Mouse (Mus musculus) left cerebral cortex, postnatal 10 days (tissue): ENCODE results near the gene Dnm2. TPM values are rescaled to one million over a fixed set of nuclear protein-coding genes. Genes with fewer than 3 reads are reported as not detected.

Source experiments
- DNase-seq, 2 experiments: peaks; one replicate each; pipeline ENCODE4 v3.0.0; 2021 to 2022; ENCODE audit warnings: low spot score in 2 of 2, mixed read lengths in 1 of 2; ENCODE audit errors: extremely low spot score in 1 of 2
- intact Hi-C: fragments of 180-260 bp; cut with DNase I; formaldehyde crosslinking; loops from one replicate; pipeline ENCODE4 v1.15.1; 2025
- total RNA-seq, 2 experiments: library from RNA; stranded (reverse); gene quantifications; 2 replicates each; pipeline ENCODE4 v1.2.3; 2021

Dnm2 gene
- total RNA-seq, 2 experiments from 2014 or later, result 60.1 to 66.9 TPM

DNA sequence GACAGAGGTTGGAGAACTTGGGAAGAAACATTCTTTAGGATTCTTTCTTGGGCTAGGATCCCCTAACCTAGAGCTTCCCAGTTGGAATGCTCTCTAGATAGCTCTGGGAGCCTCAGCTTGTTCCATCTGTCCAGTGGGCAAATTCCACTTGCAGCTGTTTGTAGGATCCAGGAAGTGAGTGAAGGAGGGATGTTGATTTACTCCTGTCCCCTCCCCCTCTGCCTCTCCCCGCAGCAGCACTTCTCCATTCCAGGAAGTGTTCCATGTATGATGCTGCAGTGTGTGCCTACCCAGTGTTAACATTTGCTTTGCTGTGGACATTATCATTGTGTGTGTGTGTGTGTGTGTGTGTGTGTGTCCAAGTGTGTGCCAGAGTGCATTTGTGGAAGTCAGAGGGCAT, 1.3 kb downstream of the Dnm2 start:
- intact Hi-C loops, result loop anchor here (5.0 kb wide), 1 partner anchor 36 kb away; no protein-coding TSS in a partner anchor
- DNase-seq, result no peak

DNA sequence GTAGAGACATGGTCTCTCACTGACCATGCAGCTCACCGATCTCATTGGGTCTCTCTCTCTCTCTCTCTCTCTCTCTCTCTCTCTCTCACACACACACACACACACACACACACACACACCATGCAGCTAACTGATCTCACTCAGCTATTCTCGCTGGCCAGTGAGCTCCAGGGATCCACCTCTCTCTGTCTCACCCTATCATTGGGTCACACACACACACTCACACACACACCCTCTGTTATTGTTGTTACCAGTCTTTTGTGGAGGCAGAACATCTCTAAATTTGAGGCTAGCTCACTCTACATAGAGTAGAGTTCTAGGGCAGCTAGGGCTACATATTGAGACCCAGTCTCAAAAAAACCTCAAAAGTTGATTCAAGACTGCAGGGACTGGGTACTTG, 1.8 kb downstream of the Dnm2 start:
- DNase-seq, result no peak
- intact Hi-C loops, result loop anchor here (5.0 kb wide), 1 partner anchor 36 kb away; no protein-coding TSS in a partner anchor

DNA sequence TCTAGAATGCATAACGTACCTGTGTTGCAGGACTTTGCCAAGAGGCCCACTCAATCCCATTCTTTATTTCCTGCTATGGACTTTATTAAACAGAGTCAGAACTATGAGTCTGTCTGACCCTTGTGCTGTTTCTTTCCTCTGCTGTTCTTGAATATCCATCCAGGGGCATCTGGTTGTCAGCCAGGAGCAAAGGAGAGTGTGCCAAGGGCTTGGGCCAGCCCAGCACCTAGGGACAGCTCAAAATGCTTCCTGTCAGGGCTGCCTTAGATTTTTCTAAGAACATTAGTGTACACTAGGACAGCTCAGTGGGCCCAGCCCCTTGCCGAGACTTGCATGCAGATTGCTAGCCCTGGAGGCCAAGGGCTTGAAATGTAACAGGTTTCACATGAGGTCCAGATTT, 3.1 kb downstream of the Dnm2 start:
- no peak for DNase-seq
- intact Hi-C loops, result loop anchor here (5.0 kb wide), 1 partner anchor 35 kb away; no protein-coding TSS in a partner anchor

DNA sequence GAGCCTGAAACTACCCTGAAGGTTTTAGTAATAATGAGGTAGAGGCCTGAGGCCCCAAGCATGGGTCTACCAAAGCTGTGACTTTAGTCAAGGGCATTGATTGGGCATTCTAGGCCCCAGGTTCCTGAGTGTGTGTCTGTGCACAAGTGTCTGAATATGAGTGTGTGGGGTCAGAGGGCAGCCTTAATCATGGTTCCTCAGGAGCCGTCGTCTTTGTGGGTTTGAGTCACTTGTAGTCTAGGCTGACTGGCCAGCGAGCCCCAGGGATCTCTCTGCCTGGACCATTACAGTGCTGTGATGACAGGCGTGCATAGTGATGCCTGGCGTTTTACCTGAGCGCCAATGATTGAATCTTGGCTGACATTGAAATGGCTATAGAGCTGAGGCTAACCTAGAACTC, 3.5 kb downstream of the Dnm2 start:
- no peak for DNase-seq
- intact Hi-C loops, result loop anchor here (5.0 kb wide), 1 partner anchor 34 kb away; no protein-coding TSS in a partner anchor

DNA sequence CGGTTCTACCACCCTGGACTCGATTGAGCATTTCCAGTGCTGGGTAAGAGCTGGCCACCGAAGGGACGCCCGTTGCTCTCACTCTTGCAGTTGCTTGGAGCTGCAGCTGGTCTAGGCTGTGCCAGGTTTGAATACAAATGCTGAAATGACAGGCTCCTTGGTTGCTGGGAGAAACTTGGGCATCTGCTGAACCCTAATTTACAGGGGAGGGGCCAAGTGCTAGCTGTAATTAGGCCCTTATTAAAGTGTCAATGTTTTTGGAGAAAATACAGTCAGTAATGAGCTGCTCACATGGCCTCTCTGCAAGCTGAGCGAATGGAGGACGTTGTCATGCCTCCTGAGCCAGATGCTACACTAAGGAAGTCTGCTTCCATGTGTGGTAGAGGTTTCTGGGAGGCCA, 6.0 kb downstream of the Dnm2 start:
- intact Hi-C loops, result no loop called here
- DNase-seq, result no peak

DNA sequence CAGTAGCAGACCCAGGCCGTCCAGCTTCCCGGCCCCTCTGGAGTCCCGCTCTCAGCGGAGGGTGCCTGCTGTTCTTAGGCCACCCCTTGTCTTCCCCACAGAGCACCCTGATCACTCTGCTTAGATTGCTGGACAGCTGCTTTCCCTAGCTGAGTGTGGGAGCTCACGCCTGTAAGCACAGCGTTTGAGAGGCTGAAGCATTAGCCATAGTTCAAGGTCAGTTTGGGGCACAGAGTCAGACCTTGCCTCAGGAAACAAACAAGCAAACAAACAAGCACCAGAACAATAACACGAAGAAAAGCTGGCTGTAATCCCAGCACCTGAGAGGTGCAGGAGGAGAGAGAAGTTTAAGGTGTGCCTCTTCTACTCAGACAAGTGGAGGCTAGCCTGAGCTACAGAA, 7.4 kb downstream of the Dnm2 start:
- no peak for DNase-seq
- intact Hi-C loops, result no loop called here

DNA sequence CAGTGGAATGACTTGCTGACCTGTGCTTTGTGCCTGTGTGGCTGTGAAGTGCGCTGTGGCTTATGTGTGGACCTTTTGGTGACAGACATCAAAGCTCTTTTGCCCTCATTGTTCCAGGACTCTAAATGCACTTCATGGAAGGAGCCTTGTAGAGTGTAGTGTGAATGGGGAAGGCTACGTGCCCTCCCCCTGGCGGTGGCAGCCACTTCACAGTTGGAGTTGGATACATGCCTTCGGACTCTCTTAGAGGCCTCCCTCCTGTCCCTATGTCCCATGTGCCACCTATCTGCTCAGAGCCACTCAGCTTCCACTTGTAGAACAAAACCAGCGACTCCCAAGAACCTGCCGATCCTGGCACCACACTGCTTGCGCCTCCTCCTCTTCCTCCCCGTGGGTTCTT, 9.1 kb downstream of the Dnm2 start:
- DNase-seq, result no peak
- intact Hi-C loops, result no loop called here

DNA sequence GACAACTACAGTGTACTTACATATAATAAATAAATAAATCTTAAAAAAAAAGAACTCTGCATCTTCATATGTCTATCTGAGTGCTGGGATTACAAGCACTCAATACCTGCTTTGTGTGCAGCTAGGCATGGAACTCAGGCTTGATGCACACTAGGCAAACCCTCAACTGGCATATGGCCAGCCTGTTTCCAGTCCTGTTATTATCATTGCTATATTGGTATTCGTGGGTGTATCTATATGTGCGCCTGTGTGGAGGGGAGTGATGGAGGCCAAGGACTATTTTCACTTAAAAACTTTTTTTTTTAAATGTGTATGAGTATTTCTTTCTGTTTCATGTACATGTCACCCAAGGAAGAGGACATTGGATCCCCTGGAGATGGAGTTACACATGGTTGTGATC, 9.7 kb downstream of the Dnm2 start:
- intact Hi-C loops, result no loop called here
- no peak for DNase-seq

DNA sequence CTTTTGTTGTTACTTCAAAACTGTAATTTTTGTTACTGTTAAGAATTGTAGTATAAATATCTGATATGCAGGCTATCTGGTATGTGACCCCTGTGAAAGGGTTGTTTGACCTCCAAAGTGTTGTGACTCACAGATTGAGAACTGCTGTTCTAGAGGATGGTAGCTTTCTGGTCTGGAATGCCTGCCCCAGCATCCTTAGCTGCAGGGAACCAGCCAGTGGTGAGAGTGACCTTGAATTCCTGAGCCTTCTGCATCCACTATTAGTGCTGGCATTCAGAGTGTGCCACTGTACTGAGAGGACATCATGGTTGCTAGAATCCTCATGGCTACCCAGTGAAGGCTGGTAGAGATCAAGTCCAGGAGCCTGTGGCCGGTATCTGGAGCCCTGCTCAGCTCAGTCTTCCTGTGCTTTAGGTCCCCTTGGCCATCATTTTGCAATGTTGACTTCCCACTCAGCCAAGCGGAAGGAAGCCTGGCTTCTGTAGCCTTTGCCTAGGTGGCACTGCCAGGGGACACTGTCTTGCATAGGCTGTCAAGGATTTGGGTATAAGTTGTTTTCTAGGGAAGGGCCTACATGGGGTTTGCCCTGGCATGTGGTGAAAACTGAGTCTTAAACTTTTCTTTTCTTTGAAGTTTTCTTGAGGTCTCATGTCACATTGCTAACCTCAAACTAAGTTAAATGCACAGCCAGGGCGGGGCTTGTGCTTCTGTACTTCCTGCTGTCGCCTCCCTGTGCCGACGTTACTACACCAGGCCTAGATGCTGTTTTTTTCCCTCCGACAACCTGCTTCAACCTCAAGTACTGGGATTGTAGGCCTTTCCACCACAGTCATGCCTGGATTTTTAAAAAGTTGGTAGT, 11.3 kb downstream of the Dnm2 start:
- no peak for DNase-seq
- intact Hi-C loops, result no loop called here

DNA sequence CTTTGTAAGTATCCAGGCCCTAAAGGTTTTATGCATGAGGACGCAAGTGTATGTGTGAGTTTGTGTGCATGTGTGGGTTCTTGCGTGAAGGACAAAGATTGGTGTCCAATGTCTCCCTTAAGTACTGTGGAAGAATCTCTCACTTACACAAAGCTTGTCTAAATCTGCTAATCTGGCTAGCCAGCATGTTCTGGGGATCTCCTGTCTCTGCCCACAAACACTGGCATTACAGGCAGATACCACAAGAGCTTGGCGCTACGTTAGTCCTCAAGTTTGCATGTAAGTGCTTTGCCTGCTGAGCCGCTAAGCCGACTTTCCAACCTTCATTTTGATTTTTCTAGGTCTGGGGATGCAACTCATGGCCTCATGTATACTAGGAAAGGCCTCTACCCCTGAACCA, 12.9 kb downstream of the Dnm2 start:
- intact Hi-C loops, result no loop called here
- DNase-seq, result no peak

DNA sequence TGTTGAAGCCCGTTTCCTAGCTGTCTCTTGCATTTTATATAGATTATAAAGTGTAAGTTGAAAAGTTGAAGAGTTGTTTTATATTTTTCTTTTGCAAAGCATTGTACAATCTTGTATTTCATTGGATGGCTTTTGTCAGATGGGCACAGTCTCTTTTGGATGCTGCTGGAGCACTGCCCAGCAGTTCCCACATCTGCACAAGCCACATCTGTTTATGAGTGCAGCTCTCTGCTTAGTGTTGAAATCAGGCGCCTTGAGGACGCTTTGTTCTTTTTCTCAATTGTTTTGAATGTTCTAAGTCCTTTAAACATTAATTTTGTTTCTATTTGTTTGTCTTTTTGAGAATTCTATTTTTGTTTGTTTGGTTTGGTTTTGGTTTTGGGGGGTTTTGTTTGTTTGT, 13.5 kb downstream of the Dnm2 start:
- DNase-seq, result no peak
- intact Hi-C loops, result no loop called here

DNA sequence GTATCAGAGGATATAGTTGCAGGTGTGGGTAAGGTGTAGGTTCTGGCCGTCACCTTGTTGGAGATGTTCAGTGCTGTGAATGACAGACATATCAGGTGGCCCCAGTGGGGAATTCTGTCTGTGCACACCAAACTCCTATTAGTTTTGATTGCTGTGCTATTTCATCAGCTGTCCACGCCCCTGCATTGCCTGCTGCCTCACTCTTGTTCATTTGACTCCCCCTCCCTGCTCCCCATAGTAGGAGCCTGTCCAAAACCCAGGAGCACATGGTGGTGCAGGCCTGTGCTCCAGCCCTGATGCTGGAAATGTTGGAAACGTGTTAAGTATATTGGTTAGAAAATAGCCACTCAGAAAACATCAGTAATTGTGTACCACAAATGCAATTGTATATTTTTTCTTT, 14.7 kb downstream of the Dnm2 start:
- intact Hi-C loops, result no loop called here
- DNase-seq, result no peak

DNA sequence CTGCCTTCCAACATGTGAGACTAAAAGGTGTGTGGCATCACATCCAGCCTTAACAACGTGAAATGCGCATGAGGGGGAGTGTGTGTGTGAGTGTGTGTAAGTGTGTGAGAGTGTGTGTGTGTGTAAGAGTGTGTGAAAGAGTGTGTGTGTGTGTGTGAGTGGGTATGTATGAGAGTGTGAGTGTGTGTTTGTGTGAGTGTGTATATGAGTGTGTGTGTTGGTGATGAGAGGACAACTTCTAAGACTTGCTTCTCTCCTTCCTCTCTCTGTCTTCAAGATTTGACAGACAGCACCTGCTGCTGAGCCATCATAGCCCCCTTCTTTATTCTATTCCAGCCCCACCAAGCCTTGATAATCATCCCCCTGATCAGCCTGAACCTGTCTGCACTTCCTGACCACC, 15.2 kb downstream of the Dnm2 start:
- intact Hi-C loops, result no loop called here
- DNase-seq, result no peak

DNA sequence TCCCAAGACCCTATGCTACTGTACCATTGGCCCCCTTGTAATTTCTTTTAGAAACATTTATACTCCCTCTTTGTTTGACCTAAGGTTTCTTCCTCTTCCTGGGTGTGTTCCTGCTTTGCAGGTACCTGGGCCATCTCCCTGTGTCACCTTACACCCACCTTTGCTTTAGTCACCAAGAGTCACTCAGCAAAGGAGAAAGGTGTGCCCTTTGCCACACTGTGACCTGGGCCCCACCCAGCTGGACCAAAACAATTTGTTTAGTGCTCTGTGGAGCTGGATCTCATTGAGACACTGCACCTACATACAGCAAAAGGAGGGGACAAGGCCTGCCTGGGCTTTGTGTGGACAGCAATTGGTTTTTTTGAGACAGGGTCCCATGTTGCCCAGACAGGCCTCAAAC, 15.7 kb downstream of the Dnm2 start:
- no peak for DNase-seq
- intact Hi-C loops, result no loop called here

DNA sequence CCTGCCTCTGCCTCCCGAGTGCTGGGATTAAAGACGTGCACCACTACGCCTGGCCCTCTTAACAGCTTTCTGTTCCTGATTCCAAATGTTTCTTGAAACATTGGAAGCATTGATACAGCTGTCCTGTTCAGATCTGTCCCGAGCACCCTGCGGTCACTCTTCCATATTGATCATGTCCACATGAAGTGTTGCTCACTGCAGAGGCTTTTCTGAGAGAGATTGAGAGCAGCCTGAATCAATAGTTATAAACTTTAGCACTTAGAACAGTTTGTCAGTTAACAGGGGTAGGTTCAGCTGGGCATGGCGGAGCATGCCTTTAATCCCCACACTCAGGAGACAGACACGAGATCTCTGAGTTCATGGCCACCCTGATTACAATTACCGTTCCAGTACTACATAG, 19.1 kb downstream of the Dnm2 start:
- intact Hi-C loops, result no loop called here
- DNase-seq, result no peak

DNA sequence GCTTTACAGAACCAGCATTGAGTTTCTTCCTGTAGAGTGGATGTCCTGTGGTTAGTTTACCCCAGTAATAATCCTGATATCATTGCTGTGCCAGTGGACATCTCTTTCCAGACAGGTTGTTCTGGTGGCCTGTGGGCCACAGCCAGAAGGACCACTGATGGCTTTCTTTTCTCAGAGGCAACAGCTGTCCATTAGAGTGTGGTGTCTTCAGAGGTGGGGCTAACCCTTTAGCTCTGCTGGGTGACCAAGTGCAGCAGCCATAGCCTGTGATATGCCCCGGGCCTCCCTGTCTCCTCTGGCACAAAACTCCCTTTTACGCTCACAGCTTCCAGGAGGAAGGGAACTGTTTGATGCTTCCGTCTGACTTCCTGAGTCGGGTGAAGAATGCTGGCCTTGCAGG, 19.9 kb downstream of the Dnm2 start:
- DNase-seq, result no peak
- intact Hi-C loops, result no loop called here

DNA sequence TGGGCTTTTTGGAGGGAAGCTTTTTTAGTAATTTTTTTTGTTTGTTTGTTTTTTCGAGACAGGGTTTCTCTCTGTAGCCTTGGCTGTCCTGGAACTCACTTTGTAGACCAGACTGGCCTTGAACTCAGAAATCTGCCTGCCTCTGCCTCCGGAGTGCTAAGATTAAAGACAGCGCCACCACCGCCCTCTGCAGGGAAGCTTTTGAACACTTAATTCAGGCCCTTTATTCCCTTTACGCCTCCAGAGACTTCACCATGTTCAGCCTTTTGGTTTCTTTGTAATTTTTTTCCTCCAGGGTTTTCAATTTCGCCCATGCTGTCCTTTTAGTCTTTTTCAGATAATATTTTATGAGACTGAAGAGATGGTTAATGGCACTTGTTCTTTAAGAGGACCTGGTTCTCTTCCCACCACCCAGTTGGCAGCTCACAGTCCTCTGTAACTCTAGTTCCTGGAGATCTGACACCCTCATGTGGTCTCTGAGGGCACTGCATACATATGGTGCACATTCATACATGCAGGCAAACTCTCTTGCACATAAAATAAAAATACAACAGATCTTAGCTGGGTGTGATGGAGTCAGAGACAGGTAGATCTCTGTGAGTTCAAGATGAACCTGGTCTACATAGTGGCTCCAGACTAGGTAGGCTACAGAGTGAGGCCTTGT, 20.5 kb downstream of the Dnm2 start:
- intact Hi-C loops, result no loop called here
- no peak for DNase-seq

DNA sequence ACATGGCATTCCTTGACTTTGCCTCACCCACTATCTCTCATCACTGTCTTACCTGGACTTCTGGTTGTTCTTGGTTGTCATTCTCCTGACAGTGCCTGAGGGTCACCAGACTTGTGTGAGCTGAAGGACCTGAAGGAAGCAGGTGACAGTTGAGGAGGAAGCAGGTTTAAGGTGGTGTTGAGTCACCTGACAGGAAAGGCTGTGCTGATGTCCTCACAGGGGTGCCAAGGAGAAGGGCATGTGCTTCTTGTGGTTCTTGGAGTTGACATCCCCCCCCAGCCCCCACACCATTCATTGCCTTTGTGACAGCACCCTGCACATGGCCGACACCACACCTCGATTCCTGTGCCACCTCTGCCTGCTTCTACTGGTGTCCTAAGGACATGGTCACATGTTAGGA, 23.1 kb downstream of the Dnm2 start:
- intact Hi-C loops, result no loop called here
- no peak for DNase-seq

DNA sequence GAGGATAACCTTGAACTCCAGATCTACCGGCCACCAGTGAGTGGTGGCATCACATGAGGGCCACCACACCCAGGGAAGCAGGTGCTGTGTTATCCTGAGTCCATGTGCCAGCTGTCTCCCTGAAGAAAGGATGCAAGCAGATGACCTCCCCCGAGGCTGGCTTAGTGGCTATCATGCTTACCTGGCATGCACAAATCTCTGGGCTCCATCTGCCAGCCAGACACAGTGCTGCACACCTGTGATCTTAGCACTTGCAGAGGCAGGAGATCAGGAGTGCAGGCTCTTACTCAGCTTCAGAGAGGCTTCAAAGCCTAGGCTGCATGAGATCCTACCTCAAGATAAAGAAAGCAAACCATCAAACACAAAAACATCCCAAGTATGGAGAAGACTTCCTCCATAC, 25.0 kb downstream of the Dnm2 start:
- no peak for DNase-seq
- intact Hi-C loops, result no loop called here

DNA sequence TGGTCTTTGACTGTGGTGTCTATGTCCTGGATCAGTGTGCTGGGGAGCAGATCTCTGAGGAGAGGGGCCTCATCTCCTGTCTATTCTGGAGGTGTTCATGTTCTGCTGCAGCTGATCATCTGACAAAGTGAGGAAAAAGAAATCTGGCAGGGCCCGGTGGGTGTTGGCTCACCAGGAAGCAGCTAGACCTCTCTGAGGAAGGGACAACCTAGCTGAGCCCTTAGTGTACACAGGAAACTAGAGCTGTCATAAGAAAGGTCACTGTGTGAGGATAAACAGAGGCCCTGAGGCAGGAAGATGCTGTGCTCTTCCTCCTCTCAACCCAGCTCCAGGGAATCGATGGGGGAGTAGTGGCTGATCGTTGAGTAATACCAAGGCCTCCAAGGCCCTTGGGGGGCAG, 25.6 kb downstream of the Dnm2 start:
- intact Hi-C loops, result no loop called here
- no peak for DNase-seq
